Mouse (Mus musculus) hematopoietic stem cell, adult 5-6 weeks (primary cell): Measurements from ENCODE around the gene Slc28a3. TPM values are rescaled to one million over a fixed set of nuclear protein-coding genes. Genes with fewer than 3 reads are reported as not detected.

Experiments used
- ATAC-seq, 2 experiments: fragments of 125-278 bp in 1 of 2; replicated peaks in 1 of 2; 2 replicates each; pipeline ENCODE4 v1.8.0; 2016 to 2017; ENCODE audit warnings: inconsistent platforms in 2 of 2, mild to moderate bottlenecking in 2 of 2, moderate number of reproducible peaks in 2 of 2, low read depth in 1 of 2, moderate TSS enrichment in 1 of 2; ENCODE audit not compliant: low FRiP score in 2 of 2, poor library complexity in 2 of 2, severe bottlenecking in 2 of 2, insufficient read depth in 1 of 2, low TSS enrichment in 1 of 2
- total RNA-seq: library from RNA; stranded (forward); fragments of 172-1452, 232-1000 nt; gene quantifications from 2 replicates; pipeline ENCODE4 v1.2.3, GENCODE M21; 2017

Gene Slc28a3
- total RNA-seq, 1 experiment from 2014 or later: 0.89 TPM

GRCm38 (mm10) chr13:58537232-58537915 is 73.3 kb downstream of the Slc28a3 start:
- ATAC-seq: no peak

GRCm38 (mm10) chr13:58536466-58537231 is 74.0 kb downstream of the Slc28a3 start:
- ATAC-seq: no peak

- ATAC-seq: no peak
These were observed 75.4 kb downstream of the Slc28a3 start for GRCm38 (mm10) chr13:58535321-58535720.

GRCm38 (mm10) chr13:58534861-58535260 is 75.8 kb downstream of the Slc28a3 start:
- no peak for ATAC-seq

- no peak for ATAC-seq
These were observed 76.3 kb downstream of the Slc28a3 start for GRCm38 (mm10) chr13:58534216-58534841.

GRCm38 (mm10) chr13:58524581-58524980 is 86.1 kb downstream of the Slc28a3 start:
- ATAC-seq: no peak

GRCm38 (mm10) chr13:58523761-58524117 is 86.9 kb downstream of the Slc28a3 start:
- ATAC-seq: no peak

- ATAC-seq: peak; percentile 12 to 25; a peak in 1 of 4 replicates
These were observed 87.5 kb downstream of the Slc28a3 start for GRCm38 (mm10) chr13:58523011-58523760.

- no peak for ATAC-seq
These were observed 89.2 kb downstream of the Slc28a3 start for GRCm38 (mm10) chr13:58521331-58522030.

GRCm38 (mm10) chr13:58520580-58521330 is 89.9 kb downstream of the Slc28a3 start:
- ATAC-seq: no peak

- ATAC-seq: no peak
These were observed 90.6 kb downstream of the Slc28a3 start for GRCm38 (mm10) chr13:58520028-58520427.

GRCm38 (mm10) chr13:58516277-58516676 is 94.4 kb downstream of the Slc28a3 start:
- no peak for ATAC-seq

GRCm38 (mm10) chr13:58515635-58516034 is 95.0 kb downstream of the Slc28a3 start:
- no peak for ATAC-seq

GRCm38 (mm10) chr13:58514147-58514727 is 96.4 kb downstream of the Slc28a3 start:
- no peak for ATAC-seq

GRCm38 (mm10) chr13:58511926-58512325 is 98.8 kb downstream of the Slc28a3 start:
- ATAC-seq: no peak

- no peak for ATAC-seq
These were observed 99.4 kb downstream of the Slc28a3 start for GRCm38 (mm10) chr13:58511248-58511647.
